Mouse (Mus musculus) liver, postnatal 0 days (tissue): ENCODE measurements around the gene Kcnk1. TPM values are rescaled to one million over a fixed set of nuclear protein-coding genes. Genes with fewer than 3 reads are reported as not detected.

Experiments
- ATAC-seq: fragments of 200-750 bp; cut with Nextera tagmentation; 2 replicates; pipeline ENCODE4 v1.8.0; 2017; ENCODE audit warnings: mild to moderate bottlenecking, moderate library complexity
- DNase-seq: peaks from one replicate; pipeline ENCODE4 v3.0.0-alpha.2; 2016
- H3K27ac ChIP-seq: fragments of 300-500 bp; sonication (generic); 2 replicates; pipeline ENCODE4 v1.5.1; 2014; ENCODE audit warnings: antibody characterized with exemption, moderate library complexity, mild to moderate bottlenecking, low read depth
- H3K27me3 ChIP-seq: fragments of 300-500 bp; sonication (generic); 2 replicates; pipeline ENCODE4 v1.6.1; 2014; ENCODE audit warnings: low read length, control low read depth, mixed read lengths; ENCODE audit not compliant: insufficient read depth
- H3K36me3 ChIP-seq: fragments of 300-500 bp; sonication (generic); replicated peaks from 2 replicates; pipeline ENCODE4 v1.6.1; 2014; ENCODE audit warnings: mild to moderate bottlenecking, control low read depth, low read length, moderate library complexity, mixed read lengths; ENCODE audit not compliant: insufficient read depth
- H3K4me1 ChIP-seq: fragments of 300-500 bp; sonication (generic); 2 replicates; pipeline ENCODE4 v1.6.1; 2014; ENCODE audit warnings: antibody characterized with exemption, mild to moderate bottlenecking, control low read depth; ENCODE audit not compliant: insufficient read depth
- H3K4me2 ChIP-seq: fragments of 300-500 bp; sonication (generic); 2 replicates; pipeline ENCODE4 v1.6.1; 2014; ENCODE audit warnings: low read depth, mild to moderate bottlenecking, low read length, moderate library complexity, mixed read lengths
- H3K4me3 ChIP-seq: fragments of 300-500 bp; sonication (generic); 2 replicates; pipeline ENCODE4 v1.5.1; 2014; ENCODE audit warnings: low read depth, low read length
- H3K9ac ChIP-seq: fragments of 300-500 bp; sonication (generic); replicated peaks from 2 replicates; pipeline ENCODE4 v1.6.1; 2014; ENCODE audit warnings: mild to moderate bottlenecking, moderate library complexity
- H3K9me3 ChIP-seq: fragments of 300-500 bp; sonication (generic); 2 replicates; pipeline ENCODE4 v1.6.1; 2016; ENCODE audit warnings: mild to moderate bottlenecking, control low read depth, low read length, mixed read lengths
- CTCF ChIP-seq: sonication (generic); IDR thresholded peaks from 2 replicates; pipeline ENCODE4 v1.5.1; 2016; ENCODE audit warnings: antibody characterized with exemption, low read depth
- EP300 ChIP-seq: IDR thresholded peaks from 2 replicates; pipeline ENCODE4 v1.6.1; 2016; ENCODE audit warnings: antibody characterized with exemption, low read depth, mild to moderate bottlenecking
- WGBS: fragments of 180-500 bp; shearing (Covaris S2); extraction: QIAGEN DNeasy Blood & Tissue Kit; methylation state at CpG from one replicate; pipeline ENCODE4 v1.1.7; 2014; ENCODE audit not compliant: insufficient replicate concordance; 5-methylcytosine and 5-hydroxymethylcytosine counted together
- polyA plus RNA-seq: library from polyadenylated mRNA; unstranded; fragments of >200 nt; fragmentation: Nextera tagmentation; extraction: Ambion mirVana; gene quantifications from 2 replicates; pipeline ENCODE4 v1.2.1, GENCODE M21; 2015

Kcnk1 gene
- polyA plus RNA-seq, 1 experiment from 2014 or later = 0.33 TPM

- Histone ChIP-seq H3K4me2 (no peak overlapping the region), H3K9me3 (no peaks in the 10 kb centered on the region), H3K27me3 (0 out of 2 replicates have a peak, but pooled peaks cover 2% of the 10 kb centered on the region), H3K4me3 (no peak overlapping the region), H3K9ac (no peak overlapping the region), H3K4me1 (no peaks in the 10 kb centered on the region), H3K36me3 (no peaks in the 10 kb centered on the region), H3K27ac (no peak overlapping the region)
- ATAC-seq (no peak), DNase-seq (no peak)
- TF ChIP-seq CTCF = no peak
- TF ChIP-seq EP300 = no peak
- WGBS = 74% methylated on average over 5 of the region's 5 CpGs
These were observed 77.7 kb downstream of the Kcnk1 start for GRCm38 (mm10) chr8:126072678-126073077.

DNA sequence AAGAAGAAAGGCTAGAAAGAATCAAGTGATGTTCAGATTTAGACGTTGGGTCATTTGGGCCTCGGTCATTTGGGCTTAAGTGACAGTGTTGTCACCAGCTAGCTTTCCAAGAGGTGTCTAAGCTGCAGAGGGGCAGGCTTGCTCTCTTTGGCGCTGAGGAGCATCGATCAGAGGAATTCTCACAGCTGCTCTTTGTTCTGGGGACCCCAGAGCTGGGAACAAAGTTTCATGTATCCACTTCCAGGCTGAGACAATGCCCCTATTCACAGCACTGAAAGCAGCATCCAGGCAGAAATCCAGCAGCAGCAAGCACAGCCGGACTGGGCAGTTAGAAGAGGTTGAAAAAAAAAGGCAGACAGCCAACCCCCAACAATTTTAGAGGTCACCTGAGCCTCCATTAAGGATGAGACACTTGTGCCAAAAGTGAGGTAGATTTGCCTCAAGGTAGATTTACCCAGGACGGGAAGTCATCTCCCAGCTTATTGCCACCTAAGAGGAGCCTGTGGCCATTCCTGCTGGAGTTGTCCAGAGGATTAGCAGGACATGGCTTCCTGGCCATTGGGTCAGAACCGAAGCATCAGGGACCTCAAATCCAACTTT lies 78.3 kb downstream of the Kcnk1 start:
- ATAC-seq (no peak), DNase-seq (no peak)
- Histone ChIP-seq H3K4me3 (no peak overlapping the region), H3K4me1 (no peaks in the 10 kb centered on the region), H3K36me3 (no peaks in the 10 kb centered on the region), H3K27ac (no peak overlapping the region), H3K27me3 (0 out of 2 replicates have a peak, but pooled peaks cover 2% of the 10 kb centered on the region), H3K9me3 (no peaks in the 10 kb centered on the region), H3K9ac (no peak overlapping the region), H3K4me2 (no peak overlapping the region)
- 64% methylated on average over 7 of the region's 7 CpGs for whole genome bisulfite sequencing
- TF ChIP-seq CTCF (no peak), EP300 (no peak)

DNA sequence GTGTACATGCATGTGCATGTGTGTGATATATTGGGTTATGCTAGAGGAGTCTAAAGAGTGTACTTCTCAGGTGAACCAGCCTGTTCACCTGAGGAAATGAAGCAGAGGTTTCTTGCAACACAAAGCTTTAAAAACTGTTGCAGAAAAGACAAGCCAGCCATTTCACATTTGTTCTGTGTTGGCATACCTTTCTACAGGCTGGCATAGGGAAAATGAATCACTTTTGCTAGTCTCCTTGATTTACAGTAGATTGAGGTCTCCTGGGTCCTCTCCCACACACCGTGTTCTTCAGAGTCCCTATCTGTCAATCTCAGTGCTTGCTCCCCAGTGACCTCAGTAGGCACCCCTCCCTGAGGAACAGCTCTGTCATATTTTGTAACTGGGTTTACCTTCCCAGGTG lies 79.1 kb downstream of the Kcnk1 start:
- no peak overlapping the region for H3K9ac ChIP-seq
- H3K27ac ChIP-seq = no peak overlapping the region
- no peak overlapping the region for H3K4me3 ChIP-seq
- TF ChIP-seq EP300 = no peak
- TF ChIP-seq CTCF = no peak
- H3K4me2 ChIP-seq = no peak overlapping the region
- ATAC-seq (no peak), DNase-seq (no peak)
- no peaks in the 10 kb centered on the region for H3K36me3 ChIP-seq
- no peaks in the 10 kb centered on the region for H3K9me3 ChIP-seq
- 57% methylated on average over 1 of the region's 1 CpGs for WGBS
- 0 out of 2 replicates have a peak, but pooled peaks cover 2% of the 10 kb centered on the region for H3K27me3 ChIP-seq
- H3K4me1 ChIP-seq = no peaks in the 10 kb centered on the region

DNA sequence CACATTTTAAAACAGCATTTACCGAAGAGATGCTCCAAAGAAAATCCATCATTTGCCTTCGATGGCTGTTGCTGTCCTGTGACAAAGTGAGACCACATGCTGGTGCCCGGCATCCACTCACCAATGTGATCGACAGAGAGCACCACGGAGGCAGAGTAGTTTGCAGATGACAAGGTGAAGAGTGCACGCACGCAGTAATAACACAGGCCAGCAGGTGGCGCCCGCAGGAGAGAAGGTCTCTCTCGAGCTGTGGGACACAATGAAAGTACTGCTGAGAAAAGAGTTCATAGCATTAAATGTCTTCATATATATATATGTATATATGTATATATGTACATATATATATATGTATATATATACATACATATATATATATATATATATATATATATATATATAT lies 80.4 kb downstream of the Kcnk1 start:
- no peaks in the 10 kb centered on the region for H3K4me1 ChIP-seq
- WGBS = 14% methylated on average over 10 of the region's 10 CpGs
- 0 out of 2 replicates have a peak, but pooled peaks cover 2% of the 10 kb centered on the region for H3K27me3 ChIP-seq
- no peak overlapping the region for H3K4me3 ChIP-seq
- TF ChIP-seq EP300 = no peak
- peak; percentile 82 for TF ChIP-seq CTCF
- no peak overlapping the region for H3K9ac ChIP-seq
- no peak overlapping the region for H3K27ac ChIP-seq
- DNase-seq (peak; percentile 81), ATAC-seq (no peak)
- no peaks in the 10 kb centered on the region for H3K36me3 ChIP-seq
- no peak overlapping the region for H3K4me2 ChIP-seq
- H3K9me3 ChIP-seq = no peaks in the 10 kb centered on the region

Other genes with a start within 250 kb of the Kcnk1 start
- gene Pcnx2, start 96.9 kb upstream of the Kcnk1 start, polyA plus RNA-seq = 0.04 and 0.05 TPM in 2 replicates
- gene Map3k21, start 84.7 kb upstream of the Kcnk1 start, polyA plus RNA-seq = 0.39 and 0.56 TPM in 2 replicates